Mouse (Mus musculus) midbrain, embryonic 13.5 days (tissue): Measurements from ENCODE around the gene Tmem232. TPM values are rescaled to one million over a fixed set of nuclear protein-coding genes. Genes with fewer than 3 reads are reported as not detected.
"Not testable (repeated sequence)": the region's sequence is repeated elsewhere in the genome, so short reads cannot be mapped to it uniquely, and the experiment has no call there.

ENCODE experiments used
- ATAC-seq: fragments of 200-750 bp; cut with Nextera tagmentation; 2 replicates; pipeline ENCODE4 v1.8.0; 2017; ENCODE audit warnings: mild to moderate bottlenecking, moderate TSS enrichment, moderate library complexity
- H3K27ac ChIP-seq: fragments of 300-500 bp; sonication (generic); 2 replicates; pipeline ENCODE4 v1.5.1; 2015; ENCODE audit warnings: inconsistent platforms, mild to moderate bottlenecking, moderate library complexity
- H3K27me3 ChIP-seq: fragments of 300-500 bp; sonication (generic); 2 replicates; pipeline ENCODE4 v1.6.1; 2015; ENCODE audit warnings: mild to moderate bottlenecking, inconsistent platforms
- H3K36me3 ChIP-seq: fragments of 300-500 bp; sonication (generic); 2 replicates; pipeline ENCODE4 v1.6.1; 2015; ENCODE audit warnings: mild to moderate bottlenecking, inconsistent platforms
- H3K4me1 ChIP-seq: fragments of 300-500 bp; sonication (generic); replicated peaks from 2 replicates; pipeline ENCODE4 v1.6.1; 2015; ENCODE audit warnings: inconsistent platforms
- H3K4me2 ChIP-seq: fragments of 300-500 bp; sonication (generic); replicated peaks from 2 replicates; pipeline ENCODE4 v1.6.1; 2015; ENCODE audit warnings: moderate library complexity, mild to moderate bottlenecking, inconsistent platforms
- H3K4me3 ChIP-seq: fragments of 300-500 bp; sonication (generic); replicated peaks from 2 replicates; pipeline ENCODE4 v1.5.1; 2015; ENCODE audit warnings: mild to moderate bottlenecking, inconsistent platforms
- H3K9ac ChIP-seq: fragments of 300-500 bp; sonication (generic); replicated peaks from 2 replicates; pipeline ENCODE4 v1.6.1; 2015; ENCODE audit warnings: mild to moderate bottlenecking, inconsistent platforms
- H3K9me3 ChIP-seq: fragments of 300-500 bp; sonication (generic); 2 replicates; pipeline ENCODE4 v1.6.1; 2016; ENCODE audit warnings: mild to moderate bottlenecking, inconsistent platforms
- WGBS: fragments of 180-500 bp; shearing (Covaris S2); methylation state at CpG from one replicate; pipeline ENCODE4 v1.1.7; 2015; 5-methylcytosine and 5-hydroxymethylcytosine counted together
- polyA plus RNA-seq: library from polyadenylated mRNA; unstranded; fragments of >200 nt; fragmentation: Nextera tagmentation; extraction: Ambion mirVana; gene quantifications from 2 replicates; pipeline ENCODE4 v1.2.1, GENCODE M21; 2015

The Tmem232 gene
- polyA plus RNA-seq, 1 experiment from 2014 or later: 0.28 TPM

DNA sequence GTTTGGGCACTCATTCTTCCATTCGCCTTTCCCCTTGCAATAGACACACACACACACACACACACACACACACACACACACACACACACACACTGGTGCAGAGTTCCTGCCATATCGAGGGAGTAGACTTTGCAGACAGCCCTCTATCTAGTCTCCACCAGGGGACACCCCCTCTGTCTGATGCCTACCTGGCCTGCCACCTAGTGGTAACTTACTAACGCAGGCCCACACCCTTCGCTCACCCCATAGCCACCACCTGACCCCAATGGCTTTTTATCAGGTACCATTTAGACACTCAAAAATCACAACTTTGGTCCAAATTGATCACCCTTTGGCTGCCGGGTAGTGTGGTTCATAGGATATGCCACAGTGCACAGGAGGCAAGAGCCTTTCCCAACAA lies 18.7 kb upstream of the Tmem232 start:
- WGBS: 47% methylated on average over 5 of the region's 5 CpGs
- Histone ChIP-seq H3K9ac (no peak overlapping the region), H3K4me3 (no peak overlapping the region), H3K4me1 (0 out of 2 replicates have a peak, but pooled peaks cover 7% of the 10 kb centered on the region), H3K36me3 (no peaks in the 10 kb centered on the region), H3K4me2 (no peak overlapping the region), H3K9me3 (no peaks in the 10 kb centered on the region), H3K27me3 (0 out of 2 replicates have a peak, but pooled peaks cover 3% of the 10 kb centered on the region), H3K27ac (no peak overlapping the region)
- peak; percentile 55 for ATAC-seq

- WGBS: 54% methylated on average over 9 of the region's 9 CpGs
- Histone ChIP-seq H3K9ac (no peak overlapping the region), H3K4me3 (no peak overlapping the region), H3K4me1 (0 out of 2 replicates have a peak, but pooled peaks cover 7% of the 10 kb centered on the region), H3K9me3 (no peaks in the 10 kb centered on the region), H3K27ac (no peak overlapping the region), H3K4me2 (peak overlapping the region; percentile 25), H3K36me3 (no peaks in the 10 kb centered on the region), H3K27me3 (no peaks in the 10 kb centered on the region)
- peak; percentile 68 for ATAC-seq
Observed at GRCm38 (mm10) chr17:65558788-65559187, 18.2 kb upstream of the Tmem232 start.

DNA sequence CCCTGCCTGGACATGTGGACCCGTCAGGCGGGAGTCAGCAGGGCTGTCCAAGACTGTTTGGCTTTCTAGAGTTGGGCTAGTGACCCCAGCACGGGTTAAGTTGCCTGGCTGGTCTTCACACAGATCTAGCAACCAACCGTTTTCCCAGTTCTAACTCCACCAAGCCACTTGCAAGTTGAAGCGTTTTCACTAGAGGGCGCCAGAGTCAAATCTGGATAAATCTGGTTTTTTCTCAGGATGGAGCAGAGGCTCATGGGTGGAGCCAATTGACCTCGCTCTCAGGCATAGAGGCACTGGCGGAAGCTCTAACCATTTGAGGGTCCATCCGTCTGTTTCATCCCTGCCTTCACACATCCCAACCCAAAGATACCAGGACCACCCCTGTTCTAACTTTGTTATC lies 17.6 kb upstream of the Tmem232 start:
- peak; percentile 32 for ATAC-seq
- Histone ChIP-seq H3K27ac (no peak overlapping the region), H3K4me1 (0 out of 2 replicates have a peak, but pooled peaks cover 7% of the 10 kb centered on the region), H3K36me3 (no peaks in the 10 kb centered on the region), H3K4me2 (peak overlapping the region; percentile 25), H3K27me3 (no peaks in the 10 kb centered on the region), H3K9me3 (no peaks in the 10 kb centered on the region), H3K4me3 (no peak overlapping the region), H3K9ac (no peak overlapping the region)
- WGBS: 43% methylated on average over 9 of the region's 9 CpGs

- Histone ChIP-seq H3K9me3 (no peaks in the 10 kb centered on the region), H3K27me3 (no peaks in the 10 kb centered on the region), H3K27ac (no peak overlapping the region), H3K4me2 (no peak overlapping the region), H3K36me3 (no peaks in the 10 kb centered on the region), H3K9ac (no peak overlapping the region), H3K4me1 (0 out of 2 replicates have a peak, but pooled peaks cover 7% of the 10 kb centered on the region), H3K4me3 (no peak overlapping the region)
- no peak for ATAC-seq
- 86% methylated on average over 6 of the region's 6 CpGs for WGBS
Observed at GRCm38 (mm10) chr17:65557212-65557611, 16.6 kb upstream of the Tmem232 start.

GRCm38 (mm10) chr17:65556798-65557197 lies 16.2 kb upstream of the Tmem232 start:
- ATAC-seq: no peak
- Histone ChIP-seq H3K4me3 (no peak overlapping the region), H3K4me1 (0 out of 2 replicates have a peak, but pooled peaks cover 7% of the 10 kb centered on the region), H3K27ac (no peak overlapping the region), H3K9ac (no peak overlapping the region), H3K36me3 (no peaks in the 10 kb centered on the region), H3K9me3 (no peaks in the 10 kb centered on the region), H3K4me2 (no peak overlapping the region), H3K27me3 (no peaks in the 10 kb centered on the region)
- WGBS: 81% methylated on average over 10 of the region's 10 CpGs

GRCm38 (mm10) chr17:65552426-65552997 lies 11.9 kb upstream of the Tmem232 start:
- no peak overlapping the region for H3K4me3 ChIP-seq
- H3K9ac ChIP-seq: no peak overlapping the region
- 89% methylated on average over 12 of the region's 12 CpGs for WGBS
- H3K9me3 ChIP-seq: no peaks in the 10 kb centered on the region
- no peak overlapping the region for H3K4me2 ChIP-seq
- no peaks in the 10 kb centered on the region for H3K36me3 ChIP-seq
- no peak for ATAC-seq
- no peaks in the 10 kb centered on the region for H3K27me3 ChIP-seq
- no peak overlapping the region for H3K27ac ChIP-seq
- no peaks in the 10 kb centered on the region for H3K4me1 ChIP-seq

DNA sequence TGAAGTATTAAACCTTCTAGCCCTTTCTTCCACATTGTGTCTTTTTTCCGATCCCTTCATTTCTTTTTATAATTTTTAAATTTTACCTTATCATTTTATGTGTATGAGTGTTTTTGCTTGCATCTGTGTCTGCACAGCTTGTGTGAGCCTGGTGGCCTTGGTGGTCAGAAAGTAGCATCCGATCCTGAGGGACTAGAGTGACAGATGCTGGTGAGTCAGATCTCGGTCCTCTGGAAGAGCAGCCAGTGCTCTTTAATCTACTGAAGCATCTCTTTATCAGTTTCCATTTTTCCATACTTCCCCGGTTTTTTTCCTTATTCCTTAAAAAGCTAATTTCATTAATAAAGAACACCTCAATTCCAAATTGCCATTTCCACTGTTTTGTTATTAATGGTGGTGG lies 9.8 kb upstream of the Tmem232 start:
- Histone ChIP-seq H3K4me1 (no peaks in the 10 kb centered on the region), H3K4me2 (no peak overlapping the region), H3K27ac (no peak overlapping the region), H3K36me3 (no peaks in the 10 kb centered on the region), H3K4me3 (no peak overlapping the region), H3K9ac (no peak overlapping the region), H3K9me3 (no peaks in the 10 kb centered on the region), H3K27me3 (no peaks in the 10 kb centered on the region)
- 83% methylated on average over 4 of the region's 4 CpGs for whole genome bisulfite sequencing
- no peak for ATAC-seq

GRCm38 (mm10) chr17:65548698-65549365 lies 8.2 kb upstream of the Tmem232 start:
- no peaks in the 10 kb centered on the region for H3K9me3 ChIP-seq
- no peak overlapping the region for H3K9ac ChIP-seq
- no peak for ATAC-seq
- 83% methylated on average over 18 of the region's 18 CpGs for WGBS
- no peak overlapping the region for H3K27ac ChIP-seq
- H3K36me3 ChIP-seq: no peaks in the 10 kb centered on the region
- no peak overlapping the region for H3K4me2 ChIP-seq
- H3K27me3 ChIP-seq: no peaks in the 10 kb centered on the region
- H3K4me3 ChIP-seq: no peak overlapping the region
- H3K4me1 ChIP-seq: no peaks in the 10 kb centered on the region

- ATAC-seq, H3K27ac ChIP-seq: not testable (repeated sequence)
Observed at GRCm38 (mm10) chr17:65546221-65546620, 5.6 kb upstream of the Tmem232 start.

DNA sequence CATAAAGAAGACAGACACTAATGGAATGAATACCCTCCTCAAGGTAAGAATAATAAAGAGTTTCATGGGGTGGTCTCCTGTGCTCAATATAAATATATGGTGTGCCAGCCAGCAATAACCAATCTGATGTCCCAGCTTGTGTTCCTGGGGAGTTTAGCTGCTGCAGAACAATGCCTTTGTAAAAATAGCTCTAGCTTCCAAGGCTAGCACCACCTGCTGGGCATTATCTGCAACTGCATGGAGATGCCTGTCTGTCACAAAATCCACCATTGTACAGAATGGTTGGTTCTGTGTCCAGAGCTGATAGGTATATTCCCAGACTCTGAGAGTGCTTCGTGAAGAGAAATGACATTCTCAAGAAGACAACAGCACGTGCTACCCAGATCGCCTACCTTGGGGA lies 4.4 kb downstream of the Tmem232 start:
- H3K4me1 ChIP-seq: 0 out of 2 replicates have a peak, but pooled peaks cover 5% of the 10 kb centered on the region
- H3K4me2 ChIP-seq: no peak overlapping the region
- no peaks in the 10 kb centered on the region for H3K9me3 ChIP-seq
- H3K9ac ChIP-seq: no peak overlapping the region
- no peaks in the 10 kb centered on the region for H3K36me3 ChIP-seq
- 20% methylated on average over 3 of the region's 3 CpGs for WGBS
- no peak overlapping the region for H3K4me3 ChIP-seq
- 0 out of 2 replicates have a peak, but pooled peaks cover 5% of the 10 kb centered on the region for H3K27me3 ChIP-seq
- peak; percentile 53; the same call in 1 of the 2 replicates for ATAC-seq
- no peak overlapping the region for H3K27ac ChIP-seq

More at GRCm38 (mm10) chr17:65546221-65546620, 5.6 kb upstream of the Tmem232 start:
- not testable (repeated sequence) for H3K36me3 ChIP-seq, H3K4me2 ChIP-seq, H3K4me1 ChIP-seq, H3K9ac ChIP-seq, H3K4me3 ChIP-seq, H3K27me3 ChIP-seq, H3K9me3 ChIP-seq
- 94% methylated on average over 4 of the region's 4 CpGs for WGBS

GRCm38 (mm10) chr17:65532381-65532780 lies 8.2 kb downstream of the Tmem232 start:
- H3K4me1 ChIP-seq, H3K4me3 ChIP-seq, ATAC-seq, H3K36me3 ChIP-seq, H3K27ac ChIP-seq, H3K4me2 ChIP-seq, H3K9me3 ChIP-seq, H3K27me3 ChIP-seq, H3K9ac ChIP-seq: not testable (repeated sequence)

- Histone ChIP-seq H3K27me3 (no peaks in the 10 kb centered on the region), H3K9ac (no peak overlapping the region), H3K4me1 (no peaks in the 10 kb centered on the region), H3K36me3 (no peaks in the 10 kb centered on the region), H3K9me3 (no peaks in the 10 kb centered on the region), H3K4me3 (no peak overlapping the region), H3K4me2 (no peak overlapping the region), H3K27ac (no peak overlapping the region)
- ATAC-seq: no peak
- 86% methylated on average over 5 of the region's 5 CpGs for WGBS
Observed at GRCm38 (mm10) chr17:65527529-65527928, 13.1 kb downstream of the Tmem232 start.
